Mouse (Mus musculus) lung, adult 2 months (tissue): Measurements from ENCODE around the gene Lpgat1. TPM values are rescaled to one million over a fixed set of nuclear protein-coding genes. Genes with fewer than 3 reads are reported as not detected.

Source experiments
- DNase-seq: peaks from one replicate; pipeline ENCODE4 v3.0.0; 2022
- H3K4me1 ChIP-seq: fragments of 200-500 bp; 2 replicates; pipeline ENCODE4 v1.6.1; 2011; ENCODE audit warnings: low read length; ENCODE audit not compliant: control insufficient read depth, insufficient read depth
- H3K4me3 ChIP-seq: fragments of 200-500 bp; replicated peaks from 2 replicates; pipeline ENCODE3; 2011; ENCODE audit warnings: low read depth, mild to moderate bottlenecking, control low read depth, low read length; ENCODE audit errors: extremely low read depth
- CTCF ChIP-seq: fragments of 200-500 bp; IDR thresholded peaks from 2 replicates; pipeline ENCODE4 v1.5.1; 2011; ENCODE audit warnings: mild to moderate bottlenecking, low read length, control low read depth; ENCODE audit not compliant: insufficient read depth
- POLR2A ChIP-seq: fragments of 200-500 bp; IDR thresholded peaks from 2 replicates; pipeline ENCODE4 v1.6.1; 2011; ENCODE audit warnings: low read depth, mild to moderate bottlenecking, control low read depth, low read length, borderline replicate concordance; ENCODE audit errors: extremely low read depth
- WGBS: fragments of 180-500 bp; shearing (Covaris S2); methylation state at CpG from one replicate; pipeline ENCODE4 v1.1.7; 2018; 5-methylcytosine and 5-hydroxymethylcytosine counted together
- polyA plus RNA-seq: library from polyadenylated mRNA; depleted of rRNA; stranded (reverse); fragments of >200 nt; gene quantifications from 2 replicates; pipeline ENCODE4 v1.2.3, GENCODE M21; 2012

Gene Lpgat1
- polyA plus RNA-seq, 1 experiment, result 14.8 TPM

DNA sequence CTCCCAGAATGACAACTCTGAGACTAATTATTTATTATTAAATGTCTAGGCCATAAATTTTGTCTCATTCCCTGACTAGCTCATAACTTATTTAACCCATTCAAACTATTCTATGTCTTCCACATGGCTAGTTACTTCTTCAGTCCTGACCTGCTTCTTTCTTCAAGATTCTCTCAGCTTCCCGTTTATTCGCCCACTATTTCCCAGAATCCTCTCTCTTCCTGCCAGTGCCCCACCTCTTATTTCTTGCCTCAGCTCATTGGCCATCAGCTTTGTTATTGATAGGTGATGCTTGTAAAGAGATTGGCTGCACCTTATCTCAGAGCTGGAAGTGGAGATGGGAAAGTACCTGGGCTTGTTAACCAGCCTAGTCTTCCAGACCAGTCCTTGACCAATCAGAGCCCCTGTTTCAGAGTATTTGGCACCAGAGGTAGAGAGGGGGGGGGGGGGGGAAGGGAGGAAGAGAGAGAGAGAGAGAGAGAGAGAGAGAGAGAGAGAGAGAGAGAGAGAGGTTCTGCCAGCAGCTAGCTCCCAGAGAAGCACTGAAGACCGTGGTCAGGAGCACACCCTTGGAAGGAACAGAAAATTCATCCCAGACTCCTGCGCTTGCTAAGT is 5.3 kb upstream of the Lpgat1 start:
- no peak for DNase-seq
- no peak for TF ChIP-seq CTCF
- no peak for TF ChIP-seq POLR2A
- WGBS, result 69% methylated on average over 4 of the region's 4 CpGs
- H3K4me3 ChIP-seq, result no peak overlapping the region
- H3K4me1 ChIP-seq, result peaks cover 4% of the 10 kb centered on the region

DNA sequence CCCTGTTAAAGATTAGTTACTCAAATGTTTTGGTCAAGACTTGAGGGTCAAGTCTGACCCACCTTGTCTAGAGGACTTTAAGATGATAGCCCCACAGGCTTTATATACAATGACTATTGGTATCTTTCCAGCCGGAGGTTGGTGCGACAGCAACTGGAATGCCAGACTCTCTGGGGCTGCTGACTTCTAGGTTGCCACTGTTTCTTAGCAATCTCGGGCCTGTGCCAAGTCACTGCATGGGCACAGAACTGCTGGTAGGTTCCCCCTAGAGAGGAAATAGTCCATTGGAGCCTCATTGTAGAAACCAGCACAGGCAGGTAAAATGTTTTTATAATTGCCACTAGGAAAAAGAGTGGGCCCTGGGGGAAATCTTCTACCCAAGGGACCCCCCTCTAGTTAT is 3.8 kb upstream of the Lpgat1 start:
- Histone ChIP-seq H3K4me1 (peaks cover 4% of the 10 kb centered on the region), H3K4me3 (no peak overlapping the region)
- TF ChIP-seq CTCF (no peak), POLR2A (no peak)
- DNase-seq, result no peak
- 78% methylated on average over 3 of the region's 3 CpGs for WGBS

DNA sequence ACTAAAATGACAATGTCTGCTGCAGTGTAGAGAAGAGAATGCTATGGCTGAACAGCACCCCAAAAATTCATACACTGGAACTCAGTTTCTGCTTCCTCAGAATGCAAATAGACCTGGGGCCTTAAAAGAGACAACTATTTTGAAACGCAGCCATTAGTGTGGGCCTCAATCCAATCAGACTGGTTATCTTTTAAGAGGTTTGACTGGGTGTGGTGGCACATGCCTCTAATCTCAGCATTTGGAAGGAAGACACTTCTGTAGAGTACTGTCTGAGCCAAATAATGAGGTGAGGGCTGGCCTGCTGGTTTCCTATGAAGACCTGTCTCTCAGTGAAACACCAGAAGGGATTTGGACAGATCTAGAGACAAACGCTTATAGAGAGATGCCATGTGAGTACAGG is 2.5 kb upstream of the Lpgat1 start:
- H3K4me3 ChIP-seq, result no peak overlapping the region
- H3K4me1 ChIP-seq, result peaks cover 4% of the 10 kb centered on the region
- TF ChIP-seq CTCF, result no peak
- 81% methylated on average over 2 of the region's 2 CpGs for WGBS
- no peak for DNase-seq

DNA sequence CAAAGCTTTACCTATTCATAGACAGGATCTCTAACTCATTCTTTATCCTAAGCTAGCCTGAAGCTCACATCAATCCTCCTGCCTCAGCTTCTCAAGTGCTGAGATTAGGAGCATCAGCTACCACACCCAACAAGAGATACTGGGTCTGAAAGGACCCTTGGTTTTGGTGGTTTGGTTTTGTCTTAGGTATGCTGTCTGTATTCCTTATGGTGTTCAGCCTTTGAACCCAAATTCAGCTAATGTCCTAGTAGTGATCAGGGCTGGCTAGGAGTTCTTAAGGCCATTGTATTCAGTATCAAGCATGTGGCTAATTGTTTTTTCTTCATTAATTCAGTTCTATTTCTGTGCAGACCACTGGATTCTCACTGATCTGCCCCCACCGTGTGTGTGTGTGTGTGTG is 493 bp upstream of the Lpgat1 start:
- 4% methylated on average over 1 of the region's 1 CpGs for WGBS
- no peak for TF ChIP-seq POLR2A
- TF ChIP-seq CTCF, result no peak
- Histone ChIP-seq H3K4me1 (peaks cover 8% of the 10 kb centered on the region), H3K4me3 (peak overlapping the region; percentile 78)
- peak; percentile 10 for DNase-seq

DNA sequence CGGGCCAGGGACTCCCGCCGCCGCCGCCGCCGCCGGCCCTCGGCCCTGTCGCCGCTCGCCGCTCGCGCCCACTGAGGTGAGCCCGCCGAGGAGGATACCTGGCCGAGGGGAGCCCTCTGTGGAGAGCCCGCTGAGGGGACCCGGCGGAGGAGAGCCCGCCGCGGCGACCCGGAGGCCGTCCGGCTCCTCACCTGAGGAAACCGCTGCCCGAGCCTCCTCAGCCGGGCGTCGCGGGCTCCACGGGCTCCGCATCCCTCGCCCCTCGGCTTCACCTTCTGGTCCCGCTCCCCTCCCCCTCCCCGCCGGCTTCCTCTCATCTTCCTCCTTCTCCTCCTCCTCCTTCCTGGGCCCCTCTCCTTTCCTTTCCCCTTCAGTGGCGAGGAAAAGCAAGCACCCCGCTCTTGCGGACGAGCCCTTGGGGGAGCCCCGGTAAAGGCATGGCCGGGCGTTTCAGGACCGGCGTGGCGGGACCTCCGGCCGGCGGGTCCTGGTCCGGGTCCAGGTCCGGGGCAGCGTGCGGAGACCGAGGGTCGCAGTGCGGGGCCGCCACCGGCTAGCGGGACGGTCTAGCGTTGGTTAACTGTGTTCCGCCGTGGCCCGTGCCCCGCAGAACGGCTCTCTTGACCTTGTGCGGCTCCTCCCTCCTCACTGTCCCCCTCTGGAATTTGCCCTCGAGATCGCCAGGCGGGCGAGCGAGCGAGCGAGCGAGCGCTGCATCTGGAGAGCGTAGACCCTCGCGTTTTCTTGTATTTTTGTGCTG is 1.1 kb downstream of the Lpgat1 start:
- Histone ChIP-seq H3K4me1 (peaks cover 8% of the 10 kb centered on the region), H3K4me3 (peak overlapping the region; percentile 78)
- under 1% methylated on average over 74 of the region's 84 CpGs for WGBS
- TF ChIP-seq CTCF (no peak), POLR2A (no peak)
- DNase-seq, result peak; percentile 48

DNA sequence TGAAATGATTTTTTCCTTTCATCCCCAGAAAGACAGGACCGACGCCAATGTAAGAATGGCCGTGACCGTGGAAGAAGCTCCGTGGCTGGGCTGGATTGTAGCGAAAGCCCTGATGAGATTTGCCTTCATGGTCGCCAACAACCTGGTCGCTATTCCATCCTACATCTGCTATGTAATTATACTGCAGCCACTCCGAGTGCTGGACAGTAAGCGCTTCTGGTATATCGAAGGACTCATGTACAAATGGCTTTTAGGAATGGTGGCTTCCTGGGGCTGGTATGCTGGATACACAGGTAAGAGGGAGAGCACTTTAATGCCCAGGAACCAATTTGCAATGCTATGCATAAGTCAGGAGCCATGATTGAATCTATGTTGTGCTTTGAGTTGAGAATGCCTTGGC is 1.7 kb downstream of the Lpgat1 start:
- Histone ChIP-seq H3K4me3 (peak overlapping the region; percentile 78), H3K4me1 (peaks cover 8% of the 10 kb centered on the region)
- TF ChIP-seq POLR2A (no peak), CTCF (no peak)
- WGBS, result 36% methylated on average over 11 of the region's 11 CpGs
- DNase-seq, result no peak

DNA sequence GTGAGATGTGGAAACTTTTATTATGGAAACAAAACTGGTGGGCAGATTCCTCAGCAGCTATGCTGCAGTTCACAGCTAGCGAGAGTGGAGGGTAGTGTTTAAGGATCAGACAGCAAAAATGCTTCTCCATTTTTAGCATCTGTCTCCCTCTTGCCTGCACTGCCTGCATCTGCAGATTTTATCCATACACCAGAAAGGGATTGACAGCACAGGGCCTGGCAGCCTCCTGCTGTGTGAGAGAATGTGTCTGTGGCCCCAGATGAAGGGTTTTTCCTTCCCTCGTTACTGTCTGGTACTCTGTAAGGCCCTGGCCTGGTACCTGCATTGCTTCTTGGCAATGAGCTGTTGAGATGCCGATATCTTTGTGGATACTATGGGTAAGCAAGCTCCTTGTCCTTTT is 2.8 kb downstream of the Lpgat1 start:
- WGBS, result 80% methylated on average over 3 of the region's 3 CpGs
- Histone ChIP-seq H3K4me1 (peaks cover 8% of the 10 kb centered on the region), H3K4me3 (no peak overlapping the region)
- no peak for DNase-seq
- TF ChIP-seq POLR2A (no peak), CTCF (no peak)

DNA sequence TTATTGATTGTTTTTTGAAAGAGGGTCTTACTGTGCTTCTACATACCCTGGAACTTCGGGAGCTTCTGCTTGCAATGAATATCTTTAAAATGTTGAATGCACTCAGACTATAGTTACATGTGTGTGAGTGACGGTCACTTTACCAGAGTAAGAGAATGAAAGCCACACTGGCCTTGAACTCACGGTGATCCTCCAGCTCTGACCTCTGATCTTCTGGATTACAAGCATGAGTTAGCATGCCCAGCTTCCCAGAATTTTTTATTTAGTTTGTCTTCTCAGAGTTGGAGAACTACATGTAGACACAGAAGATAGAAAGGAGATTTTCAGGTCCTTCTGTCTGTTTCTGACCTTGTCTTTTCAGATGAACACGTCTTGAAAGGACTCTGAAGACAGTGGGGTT is 5.1 kb downstream of the Lpgat1 start:
- no peak for DNase-seq
- Histone ChIP-seq H3K4me3 (no peak overlapping the region), H3K4me1 (peaks cover 4% of the 10 kb centered on the region; the same call in 1 of the 2 replicates)
- WGBS, result 93% methylated on average over 4 of the region's 4 CpGs
- TF ChIP-seq CTCF, result no peak
- no peak for TF ChIP-seq POLR2A

DNA sequence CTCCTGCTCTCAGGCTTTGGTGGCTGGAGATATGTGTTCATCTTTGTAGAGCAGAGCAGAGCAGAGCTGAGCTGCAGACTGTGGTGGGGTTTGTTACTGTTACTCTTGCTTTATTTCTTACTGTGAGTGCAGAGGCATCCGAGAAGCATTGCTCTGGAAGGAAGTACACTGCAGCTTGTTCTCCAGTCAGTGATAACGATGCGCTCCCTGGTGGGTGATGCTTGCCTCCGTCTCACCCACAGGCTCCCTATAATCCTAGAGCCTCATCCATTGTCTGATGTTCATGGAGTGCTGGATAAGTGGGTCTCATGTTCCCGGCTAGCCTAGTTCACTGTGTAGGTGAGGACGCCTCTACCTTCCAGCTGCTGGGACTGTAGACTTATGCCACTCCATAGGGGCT is 6.0 kb downstream of the Lpgat1 start:
- no peak for DNase-seq
- 79% methylated on average over 6 of the region's 6 CpGs for WGBS
- Histone ChIP-seq H3K4me3 (no peak overlapping the region), H3K4me1 (peaks cover 4% of the 10 kb centered on the region; the same call in 1 of the 2 replicates)
- TF ChIP-seq POLR2A, result no peak
- no peak for TF ChIP-seq CTCF

DNA sequence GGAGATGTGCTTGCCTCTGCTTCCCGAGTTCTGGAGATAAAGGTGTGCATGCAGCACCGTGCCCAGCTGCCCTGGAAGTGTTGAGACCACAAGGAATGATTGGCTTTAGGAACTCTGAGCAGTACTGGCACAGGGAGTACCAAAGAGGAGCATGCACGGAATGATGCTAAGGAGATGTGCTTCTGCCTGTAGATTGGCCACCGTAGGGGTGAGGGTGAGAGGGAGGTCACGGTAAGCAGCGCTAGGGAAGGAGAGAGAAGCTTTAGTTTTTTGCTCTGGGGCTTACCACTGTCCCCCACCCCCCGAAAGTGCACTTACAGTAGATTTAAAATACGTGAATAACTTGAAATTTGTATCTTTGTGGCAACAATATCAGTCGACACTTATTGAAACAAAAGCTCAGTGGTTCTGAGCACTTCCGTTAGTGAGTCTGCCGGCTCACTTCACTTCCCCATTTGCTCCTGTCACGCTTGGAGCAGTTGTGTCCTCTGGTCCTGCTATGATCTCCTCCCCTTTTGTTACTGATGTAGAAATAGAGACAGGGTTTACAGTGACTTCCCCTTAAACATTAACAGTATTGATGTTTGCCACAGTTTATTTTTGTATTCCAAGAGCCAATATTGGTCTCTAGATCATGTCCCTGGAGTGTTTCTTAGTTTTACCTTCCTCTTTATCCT is 6.9 kb downstream of the Lpgat1 start:
- Histone ChIP-seq H3K4me1 (peaks cover 4% of the 10 kb centered on the region; the same call in 1 of the 2 replicates), H3K4me3 (peak overlapping the region; percentile 29)
- TF ChIP-seq POLR2A (no peak), CTCF (no peak)
- WGBS, result 73% methylated on average over 12 of the region's 12 CpGs
- DNase-seq, result no peak
